Mouse (Mus musculus): ENCODE measurements around the gene Srf. TPM values are rescaled to one million over a fixed set of nuclear protein-coding genes. Genes with fewer than 3 reads are reported as not detected.

The Srf gene
- total RNA-seq, 2 experiments from 2014 or later = 6.0 to 7.3 TPM

GRCm38 (mm10) chr17:46521963-46522668 lies 33.9 kb downstream of the Srf start:
- no peak for ATAC-seq (replicated peaks; ENCODE audit: low FRiP score, poor library complexity, severe bottlenecking)

GRCm38 (mm10) chr17:46521174-46521573 lies 34.8 kb downstream of the Srf start:
- no peak for ATAC-seq (replicated peaks; ENCODE audit: low FRiP score, poor library complexity, severe bottlenecking)

- ATAC-seq (replicated peaks; ENCODE audit: low FRiP score, poor library complexity, severe bottlenecking) = no peak
Measured at GRCm38 (mm10) chr17:46520385-46520979, 35.5 kb downstream of the Srf start.

- ATAC-seq (replicated peaks; ENCODE audit: low FRiP score, poor library complexity, severe bottlenecking) = no peak
Measured at GRCm38 (mm10) chr17:46519971-46520370, 36.0 kb downstream of the Srf start.

- no peak for ATAC-seq (replicated peaks; ENCODE audit: low FRiP score, poor library complexity, severe bottlenecking)
Measured at GRCm38 (mm10) chr17:46513329-46513728, 42.6 kb downstream of the Srf start.

- no peak for ATAC-seq (replicated peaks; ENCODE audit: low FRiP score, poor library complexity, severe bottlenecking)
Measured at GRCm38 (mm10) chr17:46511059-46511710, 44.8 kb downstream of the Srf start.

GRCm38 (mm10) chr17:46505617-46506016 lies 50.4 kb downstream of the Srf start:
- no peak for ATAC-seq (replicated peaks; ENCODE audit: low FRiP score, poor library complexity, severe bottlenecking)

GRCm38 (mm10) chr17:46503847-46504638 lies 51.9 kb downstream of the Srf start:
- ATAC-seq (replicated peaks; ENCODE audit: low FRiP score, poor library complexity, severe bottlenecking) = no peak

GRCm38 (mm10) chr17:46502775-46503174 lies 53.2 kb downstream of the Srf start:
- ATAC-seq (replicated peaks; ENCODE audit: low FRiP score, poor library complexity, severe bottlenecking) = no peak

Other genes starting within 250 kb of the Srf start
- 0.84 and 2.5 TPM in 2 replicates for gene Abcc10, start 227.8 kb downstream of the Srf start, total RNA-seq (2015; ENCODE audit: low replicate concordance)
- gene Abcc10, start 227.8 kb downstream of the Srf start, total RNA-seq (2017; ENCODE audit: low replicate concordance) = 0.51 and 1.1 TPM in 2 replicates
- gene Zfp318, start 172.4 kb downstream of the Srf start, total RNA-seq (2015; ENCODE audit: low replicate concordance) = 3.6 and 5.6 TPM in 2 replicates
- gene Zfp318, start 172.4 kb downstream of the Srf start, total RNA-seq (2017; ENCODE audit: low replicate concordance) = 3.9 and 4.7 TPM in 2 replicates
- not detected in 2 replicates for gene Crip3, start 127.2 kb downstream of the Srf start, total RNA-seq (2015; ENCODE audit: low replicate concordance)
- not detected in 2 replicates for gene Crip3, start 127.2 kb downstream of the Srf start, total RNA-seq (2017; ENCODE audit: low replicate concordance)
- gene Slc22a7, start 117.7 kb downstream of the Srf start, total RNA-seq (2015; ENCODE audit: low replicate concordance) = not detected in 2 replicates
- gene Slc22a7, start 117.7 kb downstream of the Srf start, total RNA-seq (2017; ENCODE audit: low replicate concordance) = not detected in 2 replicates
- not detected in 2 replicates for gene Ttbk1, start 68.5 kb downstream of the Srf start, total RNA-seq (2015; ENCODE audit: low replicate concordance)
- not detected in 2 replicates for gene Ttbk1, start 68.5 kb downstream of the Srf start, total RNA-seq (2017; ENCODE audit: low replicate concordance)
- gene Dnph1, start 59.5 kb downstream of the Srf start, total RNA-seq (2015; ENCODE audit: low replicate concordance) = 2.7 and 3.3 TPM in 2 replicates
- gene Dnph1, start 59.5 kb downstream of the Srf start, total RNA-seq (2017; ENCODE audit: low replicate concordance) = 1.5 and 4.0 TPM in 2 replicates
- 1.3 TPM in 1 of 2 replicates, not detected in the other for gene Cul9, start 9.8 kb downstream of the Srf start, total RNA-seq (2015; ENCODE audit: low replicate concordance)
- 3.3 and 4.5 TPM in 2 replicates for gene Cul9, start 9.8 kb downstream of the Srf start, total RNA-seq (2017; ENCODE audit: low replicate concordance)
- not detected in 2 replicates for gene Ptk7, start 73.3 kb upstream of the Srf start, total RNA-seq (2015; ENCODE audit: low replicate concordance)
- not detected in 2 replicates for gene Ptk7, start 73.3 kb upstream of the Srf start, total RNA-seq (2017; ENCODE audit: low replicate concordance)
- gene Klc4, start 89.8 kb upstream of the Srf start, total RNA-seq (2015; ENCODE audit: low replicate concordance) = 0.38 and 1.3 TPM in 2 replicates
- 7.7 and 12.0 TPM in 2 replicates for gene Klc4, start 89.8 kb upstream of the Srf start, total RNA-seq (2017; ENCODE audit: low replicate concordance)
- 35.5 and 61.9 TPM in 2 replicates for gene Mrpl2, start 90.1 kb upstream of the Srf start, total RNA-seq (2015; ENCODE audit: low replicate concordance)
- gene Mrpl2, start 90.1 kb upstream of the Srf start, total RNA-seq (2017; ENCODE audit: low replicate concordance) = 19.5 and 41.6 TPM in 2 replicates
- gene Cul7, start 94.2 kb upstream of the Srf start, total RNA-seq (2015; ENCODE audit: low replicate concordance) = 1.9 and 3.8 TPM in 2 replicates
- gene Cul7, start 94.2 kb upstream of the Srf start, total RNA-seq (2017; ENCODE audit: low replicate concordance) = 0.68 and 1.1 TPM in 2 replicates
- gene Rrp36, start 118.2 kb upstream of the Srf start, total RNA-seq (2015; ENCODE audit: low replicate concordance) = 2.1 and 7.9 TPM in 2 replicates
- 7.7 and 11.3 TPM in 2 replicates for gene Rrp36, start 118.2 kb upstream of the Srf start, total RNA-seq (2017; ENCODE audit: low replicate concordance)
- 8.6 and 16.7 TPM in 2 replicates for gene Mea1, start 122.6 kb upstream of the Srf start, total RNA-seq (2015; ENCODE audit: low replicate concordance)
- 15.1 and 24.5 TPM in 2 replicates for gene Mea1, start 122.6 kb upstream of the Srf start, total RNA-seq (2017; ENCODE audit: low replicate concordance)
- gene Klhdc3, start 124.7 kb upstream of the Srf start, total RNA-seq (2015; ENCODE audit: low replicate concordance) = 5.9 and 16.9 TPM in 2 replicates
- gene Klhdc3, start 124.7 kb upstream of the Srf start, total RNA-seq (2017; ENCODE audit: low replicate concordance) = 4.1 and 5.2 TPM in 2 replicates
- 5.4 and 9.2 TPM in 2 replicates for gene Ppp2r5d, start 148.9 kb upstream of the Srf start, total RNA-seq (2015; ENCODE audit: low replicate concordance)
- 7.4 and 10.9 TPM in 2 replicates for gene Ppp2r5d, start 148.9 kb upstream of the Srf start, total RNA-seq (2017; ENCODE audit: low replicate concordance)
- gene Pex6, start 155.3 kb upstream of the Srf start, total RNA-seq (2015; ENCODE audit: low replicate concordance) = 1.9 and 3.8 TPM in 2 replicates
- 2.8 and 3.9 TPM in 2 replicates for gene Pex6, start 155.3 kb upstream of the Srf start, total RNA-seq (2017; ENCODE audit: low replicate concordance)
- not detected in 2 replicates for gene Gnmt, start 173.0 kb upstream of the Srf start, total RNA-seq (2015; ENCODE audit: low replicate concordance)
- gene Gnmt, start 173.0 kb upstream of the Srf start, total RNA-seq (2017; ENCODE audit: low replicate concordance) = not detected in 2 replicates
- 6.9 and 8.8 TPM in 2 replicates for gene Cnpy3, start 196.0 kb upstream of the Srf start, total RNA-seq (2015; ENCODE audit: low replicate concordance)
- gene Cnpy3, start 196.0 kb upstream of the Srf start, total RNA-seq (2017; ENCODE audit: low replicate concordance) = 7.7 and 18.2 TPM in 2 replicates
- gene Ptcra, start 207.5 kb upstream of the Srf start, total RNA-seq (2015; ENCODE audit: low replicate concordance) = not detected in 2 replicates
- not detected in 2 replicates for gene Ptcra, start 207.5 kb upstream of the Srf start, total RNA-seq (2017; ENCODE audit: low replicate concordance)
- 5.6 and 7.5 TPM in 2 replicates for gene 2310039H08Rik, start 216.5 kb upstream of the Srf start, total RNA-seq (2015; ENCODE audit: low replicate concordance)
- gene 2310039H08Rik, start 216.5 kb upstream of the Srf start, total RNA-seq (2017; ENCODE audit: low replicate concordance) = 0.34 TPM in 1 of 2 replicates, not detected in the other
- gene Rpl7l1, start 226.5 kb upstream of the Srf start, total RNA-seq (2015; ENCODE audit: low replicate concordance) = 21.1 and 22.7 TPM in 2 replicates
- 19.1 and 46.3 TPM in 2 replicates for gene Rpl7l1, start 226.5 kb upstream of the Srf start, total RNA-seq (2017; ENCODE audit: low replicate concordance)

Measured in erythroblast, adult 5-6 weeks (primary cell).